Mouse (Mus musculus) ES-E14 (cell line): ENCODE measurements around the gene Olfr692. TPM values are rescaled to one million over a fixed set of nuclear protein-coding genes. Genes with fewer than 3 reads are reported as not detected.

Source experiments
- DNase-seq: peaks from one replicate; pipeline ENCODE4 v3.0.0-alpha.2; 2013; ENCODE audit warnings: low read depth, low spot score
- H3K27ac ChIP-seq: 2 replicates; pipeline ENCODE4 v1.5.1; 2012; ENCODE audit warnings: low read depth, mild to moderate bottlenecking, low read length, moderate library complexity, mixed read lengths; ENCODE audit not compliant: poor library complexity, insufficient read depth, severe bottlenecking
- H3K36me3 ChIP-seq: 2 replicates; pipeline ENCODE4 v1.6.1; 2012; ENCODE audit warnings: mild to moderate bottlenecking, low read length, moderate library complexity, mixed read lengths; ENCODE audit not compliant: control insufficient read depth, poor library complexity, insufficient read depth, severe bottlenecking
- H3K4me1 ChIP-seq, 2 experiments: fragments of 150-350 bp in 1 of 2; sonication (generic) in 1 of 2; 2 replicates each; pipeline ENCODE4 v1.6.1; 2012; ENCODE audit warnings: low read length in 2 of 2, mild to moderate bottlenecking in 1 of 2, mixed read lengths in 1 of 2; ENCODE audit not compliant: control insufficient read depth in 2 of 2, insufficient read depth in 2 of 2, poor library complexity in 1 of 2
- H3K4me3 ChIP-seq, 2 experiments: fragments of 150-350 bp in 1 of 2; sonication (generic) in 1 of 2; 2 replicates each; pipeline ENCODE4 v1.5.1; 2012; ENCODE audit warnings: low read length in 2 of 2, low read depth in 1 of 2, mild to moderate bottlenecking in 1 of 2, mixed read lengths in 1 of 2; ENCODE audit not compliant: insufficient read depth in 1 of 2, poor library complexity in 1 of 2, severe bottlenecking in 1 of 2
- H3K9ac ChIP-seq: 2 replicates; pipeline ENCODE4 v1.6.1; 2012; ENCODE audit warnings: low read depth, mild to moderate bottlenecking, low read length, mixed read lengths; ENCODE audit not compliant: poor library complexity, insufficient read depth, severe bottlenecking
- H3K9me3 ChIP-seq: fragments of 150-350 bp; sonication (generic); 2 replicates; pipeline ENCODE4 v1.6.1; 2012; ENCODE audit warnings: low read depth, mild to moderate bottlenecking, low read length; ENCODE audit not compliant: control insufficient read depth, insufficient read depth
- CHD2 ChIP-seq: IDR thresholded peaks from 2 replicates; pipeline ENCODE4 v1.6.1; 2014; ENCODE audit warnings: mild to moderate bottlenecking, low read depth, low read length, inconsistent platforms
- HCFC1 ChIP-seq: IDR thresholded peaks from 2 replicates; pipeline ENCODE4 v1.6.1; 2012; ENCODE audit warnings: low read length, inconsistent platforms, borderline replicate concordance; ENCODE audit not compliant: insufficient read depth
- MAFK ChIP-seq: IDR thresholded peaks from 2 replicates; pipeline ENCODE4 v1.6.1; 2014; ENCODE audit warnings: mild to moderate bottlenecking, low read depth, low read length, inconsistent platforms; ENCODE audit not compliant: insufficient read depth
- ZC3H11A ChIP-seq: IDR thresholded peaks from 2 replicates; pipeline ENCODE4 v1.6.1; 2012; ENCODE audit warnings: low read depth, mild to moderate bottlenecking, inconsistent platforms, low read length, borderline replicate concordance
- ZNF384 ChIP-seq: IDR thresholded peaks from 2 replicates; pipeline ENCODE4 v1.6.1; 2012; ENCODE audit warnings: low read depth, low read length, inconsistent platforms
- in situ Hi-C, 2 experiments: fragments of 600-800 bp; cut with MboI; formaldehyde crosslinking; loops; one replicate each; pipeline ENCODE4 v1.15.1; 2025; ENCODE audit warnings: low sequenced_read_pairs in 2 of 2, inconsistent platforms in 1 of 2; ENCODE audit not compliant: unreplicated experiment in 2 of 2
- total RNA-seq: library from RNA; depleted of rRNA; stranded (reverse); fragments of 300-350 nt; gene quantifications from 2 replicates; pipeline ENCODE4 v1.2.3, GENCODE M21; 2012

The Olfr692 gene
- total RNA-seq, 1 experiment = not detected

GRCm38 (mm10) chr7:105361713-105362112 lies 6.3 kb upstream of the Olfr692 start:
- Histone ChIP-seq H3K4me1 (no peaks in the 10 kb centered on the region), H3K9ac (no peak overlapping the region), H3K9me3 (no peaks in the 10 kb centered on the region), H3K36me3 (no peaks in the 10 kb centered on the region), H3K27ac (no peak overlapping the region), H3K4me3 (no peak overlapping the region)
- in situ Hi-C loops = no loop called here
- TF ChIP-seq MAFK (no peak), ZC3H11A (no peak), HCFC1 (no peak), CHD2 (no peak), ZNF384 (no peak)
- DNase-seq = no peak

GRCm38 (mm10) chr7:105367268-105367667 lies 762 bp upstream of the Olfr692 start:
- H3K36me3 ChIP-seq = 0 out of 2 replicates have a peak, but pooled peaks cover 2% of the 10 kb centered on the region
- TF ChIP-seq MAFK (no peak), HCFC1 (no peak), ZC3H11A (no peak), CHD2 (no peak), ZNF384 (no peak)
- H3K9me3 ChIP-seq = no peaks in the 10 kb centered on the region
- no peak for DNase-seq
- H3K4me1 ChIP-seq = no peaks in the 10 kb centered on the region
- H3K4me3 ChIP-seq = no peak overlapping the region
- H3K27ac ChIP-seq = no peak overlapping the region
- in situ Hi-C loops = no loop called here
- H3K9ac ChIP-seq = no peak overlapping the region

- Histone ChIP-seq H3K36me3 (0 out of 2 replicates have a peak, but pooled peaks cover 2% of the 10 kb centered on the region), H3K27ac (no peak overlapping the region), H3K4me3 (no peak overlapping the region), H3K9me3 (no peaks in the 10 kb centered on the region), H3K4me1 (no peaks in the 10 kb centered on the region), H3K9ac (no peak overlapping the region)
- DNase-seq = no peak
- TF ChIP-seq ZC3H11A (no peak), ZNF384 (no peak), HCFC1 (no peak), CHD2 (no peak), MAFK (no peak)
- in situ Hi-C loops = no loop called here
These were observed 491 bp downstream of the Olfr692 start for GRCm38 (mm10) chr7:105368521-105368920.

- Histone ChIP-seq H3K9me3 (no peaks in the 10 kb centered on the region), H3K4me3 (no peak overlapping the region), H3K27ac (no peak overlapping the region), H3K36me3 (peaks cover 13% of the 10 kb centered on the region), H3K9ac (no peak overlapping the region), H3K4me1 (no peaks in the 10 kb centered on the region)
- DNase-seq = no peak
- in situ Hi-C loops = no loop called here
- TF ChIP-seq MAFK (no peak), CHD2 (no peak), ZC3H11A (no peak), ZNF384 (no peak), HCFC1 (no peak)
These were observed 4.9 kb downstream of the Olfr692 start for GRCm38 (mm10) chr7:105372912-105373311.

- no peak for TF ChIP-seq HCFC1
- TF ChIP-seq CHD2 = no peak
- TF ChIP-seq ZNF384 = no peak
- no peak for TF ChIP-seq MAFK
- TF ChIP-seq ZC3H11A = no peak
- peaks cover 17% of the 10 kb centered on the region for H3K36me3 ChIP-seq
These were observed 5.5 kb downstream of the Olfr692 start for GRCm38 (mm10) chr7:105373509-105373908.

More at GRCm38 (mm10) chr7:105373509-105373908, 5.5 kb downstream of the Olfr692 start:
- Histone ChIP-seq H3K4me1 (no peaks in the 10 kb centered on the region), H3K27ac (no peak overlapping the region), H3K9ac (no peak overlapping the region), H3K9me3 (no peaks in the 10 kb centered on the region), H3K4me3 (no peak overlapping the region)
- DNase-seq = no peak
- in situ Hi-C loops = no loop called here
